Mouse (Mus musculus): Measurements from ENCODE around the gene Ssrp1. TPM values are rescaled to one million over a fixed set of nuclear protein-coding genes. Genes with fewer than 3 reads are reported as not detected.
A peak's percentile ranks its signal among the peaks of the same experiment; 100 is the strongest.

Gene Ssrp1
- polyA plus RNA-seq, 1 experiment from 2014 or later: 148 TPM

- H3K4me3 ChIP-seq (replicated peaks): peak overlapping the region; percentile 46
- H3K4me2 ChIP-seq: peak overlapping the region; percentile 75
- peak overlapping the region; percentile 61 for H3K9ac ChIP-seq
- H3K4me1 ChIP-seq (replicated peaks): peaks cover 78% of the 10 kb centered on the region
- peak; percentile 99 for ATAC-seq (ENCODE audit: insufficient read depth)
- H3K27me3 ChIP-seq: peaks cover 5% of the 10 kb centered on the region; the same call in 1 of the 2 replicates
- peak overlapping the region; percentile 97 for H3K27ac ChIP-seq (replicated peaks)
- WGBS (ENCODE audit: insufficient replicate concordance): 31% methylated on average over 9 of the region's 9 CpGs
- no peaks in the 10 kb centered on the region for H3K9me3 ChIP-seq (replicated peaks)
- H3K36me3 ChIP-seq (replicated peaks): no peaks in the 10 kb centered on the region
Measured at GRCm38 (mm10) chr2:85011906-85012604, 25.0 kb upstream of the Ssrp1 start.

GRCm38 (mm10) chr2:85012679-85013078, 24.4 kb upstream of the Ssrp1 start:
- Histone ChIP-seq H3K36me3 (replicated peaks) (no peaks in the 10 kb centered on the region), H3K9ac (peak overlapping the region; percentile 61), H3K9me3 (replicated peaks) (no peaks in the 10 kb centered on the region), H3K4me3 (replicated peaks) (peak overlapping the region; percentile 46), H3K4me1 (replicated peaks) (peaks cover 72% of the 10 kb centered on the region), H3K27me3 (peaks cover 5% of the 10 kb centered on the region; the same call in 1 of the 2 replicates), H3K27ac (replicated peaks) (peak overlapping the region; percentile 97), H3K4me2 (peak overlapping the region; percentile 75)
- peak; percentile 74 for ATAC-seq (ENCODE audit: insufficient read depth)
- 24% methylated on average over 14 of the region's 14 CpGs for WGBS (ENCODE audit: insufficient replicate concordance)

GRCm38 (mm10) chr2:85013826-85014587, 23.0 kb upstream of the Ssrp1 start:
- Histone ChIP-seq H3K4me3 (replicated peaks) (0 out of 2 replicates have a peak overlapping the region, but pooled peaks have one; percentile 46), H3K36me3 (replicated peaks) (no peaks in the 10 kb centered on the region), H3K9me3 (replicated peaks) (no peaks in the 10 kb centered on the region), H3K27me3 (peaks cover 5% of the 10 kb centered on the region; the same call in 1 of the 2 replicates), H3K4me1 (replicated peaks) (peaks cover 60% of the 10 kb centered on the region), H3K9ac (peak overlapping the region; percentile 61; the same call in 1 of the 2 replicates), H3K4me2 (peak overlapping the region; percentile 75), H3K27ac (replicated peaks) (peak overlapping the region; percentile 97)
- ATAC-seq (ENCODE audit: insufficient read depth): no peak
- 50% methylated on average over 5 of the region's 5 CpGs for WGBS (ENCODE audit: insufficient replicate concordance)

- no peak overlapping the region for H3K9ac ChIP-seq
- H3K36me3 ChIP-seq (replicated peaks): no peaks in the 10 kb centered on the region
- H3K4me3 ChIP-seq (replicated peaks): no peak overlapping the region
- no peaks in the 10 kb centered on the region for H3K9me3 ChIP-seq (replicated peaks)
- H3K4me1 ChIP-seq (replicated peaks): peaks cover 54% of the 10 kb centered on the region
- H3K4me2 ChIP-seq: no peak overlapping the region
- peaks cover 5% of the 10 kb centered on the region; the same call in 1 of the 2 replicates for H3K27me3 ChIP-seq
- 0 out of 2 replicates have a peak overlapping the region, but pooled peaks have one; percentile 25 for H3K27ac ChIP-seq (replicated peaks)
- 32% methylated on average over 3 of the region's 3 CpGs for WGBS (ENCODE audit: insufficient replicate concordance)
- ATAC-seq (ENCODE audit: insufficient read depth): no peak
Measured at GRCm38 (mm10) chr2:85014588-85014982, 22.4 kb upstream of the Ssrp1 start.

GRCm38 (mm10) chr2:85022043-85022442, 15.0 kb upstream of the Ssrp1 start:
- Histone ChIP-seq H3K27me3 (peaks cover 24% of the 10 kb centered on the region), H3K4me1 (replicated peaks) (peaks cover 10% of the 10 kb centered on the region), H3K36me3 (replicated peaks) (no peaks in the 10 kb centered on the region), H3K4me3 (replicated peaks) (no peak overlapping the region), H3K4me2 (no peak overlapping the region), H3K27ac (replicated peaks) (no peak overlapping the region), H3K9me3 (replicated peaks) (no peaks in the 10 kb centered on the region), H3K9ac (no peak overlapping the region)
- ATAC-seq (ENCODE audit: insufficient read depth): no peak
- 27% methylated on average over 4 of the region's 4 CpGs for WGBS (ENCODE audit: insufficient replicate concordance)

- Histone ChIP-seq H3K9ac (no peak overlapping the region), H3K4me2 (no peak overlapping the region), H3K27ac (replicated peaks) (no peak overlapping the region), H3K27me3 (peaks cover 35% of the 10 kb centered on the region), H3K4me3 (replicated peaks) (no peak overlapping the region), H3K36me3 (replicated peaks) (no peaks in the 10 kb centered on the region), H3K4me1 (replicated peaks) (peaks cover 12% of the 10 kb centered on the region), H3K9me3 (replicated peaks) (no peaks in the 10 kb centered on the region)
- WGBS (ENCODE audit: insufficient replicate concordance): 57% methylated on average over 3 of the region's 3 CpGs
- ATAC-seq (ENCODE audit: insufficient read depth): no peak
Measured at GRCm38 (mm10) chr2:85026178-85026577, 10.9 kb upstream of the Ssrp1 start.

- Histone ChIP-seq H3K27ac (replicated peaks) (no peak overlapping the region), H3K4me2 (no peak overlapping the region), H3K9ac (no peak overlapping the region), H3K36me3 (replicated peaks) (no peaks in the 10 kb centered on the region), H3K9me3 (replicated peaks) (no peaks in the 10 kb centered on the region), H3K4me3 (replicated peaks) (no peak overlapping the region), H3K4me1 (replicated peaks) (peaks cover 12% of the 10 kb centered on the region), H3K27me3 (peaks cover 41% of the 10 kb centered on the region)
- WGBS (ENCODE audit: insufficient replicate concordance): 13% methylated on average over 5 of the region's 5 CpGs
- no peak for ATAC-seq (ENCODE audit: insufficient read depth)
Measured at GRCm38 (mm10) chr2:85027281-85027680, 9.8 kb upstream of the Ssrp1 start.

GRCm38 (mm10) chr2:85029897-85030296, 7.1 kb upstream of the Ssrp1 start:
- Histone ChIP-seq H3K9ac (no peak overlapping the region), H3K27me3 (peaks cover 47% of the 10 kb centered on the region), H3K27ac (replicated peaks) (no peak overlapping the region), H3K4me3 (replicated peaks) (no peak overlapping the region), H3K4me2 (no peak overlapping the region), H3K9me3 (replicated peaks) (no peaks in the 10 kb centered on the region), H3K36me3 (replicated peaks) (no peaks in the 10 kb centered on the region), H3K4me1 (replicated peaks) (peaks cover 10% of the 10 kb centered on the region)
- ATAC-seq (ENCODE audit: insufficient read depth): no peak
- WGBS (ENCODE audit: insufficient replicate concordance): 53% methylated on average over 6 of the region's 6 CpGs

- Histone ChIP-seq H3K4me1 (replicated peaks) (peaks cover 12% of the 10 kb centered on the region), H3K27ac (replicated peaks) (no peak overlapping the region), H3K4me2 (no peak overlapping the region), H3K9me3 (replicated peaks) (no peaks in the 10 kb centered on the region), H3K36me3 (replicated peaks) (no peaks in the 10 kb centered on the region), H3K9ac (no peak overlapping the region), H3K27me3 (peaks cover 57% of the 10 kb centered on the region), H3K4me3 (replicated peaks) (no peak overlapping the region)
- no peak for ATAC-seq (ENCODE audit: insufficient read depth)
- 28% methylated on average over 6 of the region's 6 CpGs for WGBS (ENCODE audit: insufficient replicate concordance)
Measured at GRCm38 (mm10) chr2:85030989-85031388, 6.0 kb upstream of the Ssrp1 start.

GRCm38 (mm10) chr2:85033121-85033520, 3.9 kb upstream of the Ssrp1 start:
- no peak overlapping the region for H3K4me3 ChIP-seq (replicated peaks)
- no peak overlapping the region for H3K4me2 ChIP-seq
- H3K27ac ChIP-seq (replicated peaks): no peak overlapping the region
- WGBS (ENCODE audit: insufficient replicate concordance): 59% methylated on average over 2 of the region's 2 CpGs
- peaks cover 57% of the 10 kb centered on the region for H3K27me3 ChIP-seq
- H3K36me3 ChIP-seq (replicated peaks): no peaks in the 10 kb centered on the region
- H3K9me3 ChIP-seq (replicated peaks): no peaks in the 10 kb centered on the region
- no peak overlapping the region for H3K9ac ChIP-seq
- ATAC-seq (ENCODE audit: insufficient read depth): no peak
- H3K4me1 ChIP-seq (replicated peaks): peaks cover 17% of the 10 kb centered on the region

GRCm38 (mm10) chr2:85034169-85034568, 2.9 kb upstream of the Ssrp1 start:
- H3K4me3 ChIP-seq (replicated peaks): no peak overlapping the region
- H3K9ac ChIP-seq: no peak overlapping the region
- H3K4me2 ChIP-seq: no peak overlapping the region
- WGBS (ENCODE audit: insufficient replicate concordance): 16% methylated on average over 7 of the region's 7 CpGs
- H3K4me1 ChIP-seq (replicated peaks): peaks cover 25% of the 10 kb centered on the region
- no peak for ATAC-seq (ENCODE audit: insufficient read depth)
- H3K9me3 ChIP-seq (replicated peaks): no peaks in the 10 kb centered on the region
- H3K27ac ChIP-seq (replicated peaks): no peak overlapping the region
- peaks cover 8% of the 10 kb centered on the region for H3K36me3 ChIP-seq (replicated peaks)
- peaks cover 57% of the 10 kb centered on the region for H3K27me3 ChIP-seq
